Mouse (Mus musculus) lung, postnatal 25 days (tissue): ENCODE results near the gene Efhd1.

Experiments used
- DNase-seq: peaks from one replicate; pipeline ENCODE4 v3.0.0; 2022; ENCODE audit warnings: low spot score

Gene Efhd1

DNA sequence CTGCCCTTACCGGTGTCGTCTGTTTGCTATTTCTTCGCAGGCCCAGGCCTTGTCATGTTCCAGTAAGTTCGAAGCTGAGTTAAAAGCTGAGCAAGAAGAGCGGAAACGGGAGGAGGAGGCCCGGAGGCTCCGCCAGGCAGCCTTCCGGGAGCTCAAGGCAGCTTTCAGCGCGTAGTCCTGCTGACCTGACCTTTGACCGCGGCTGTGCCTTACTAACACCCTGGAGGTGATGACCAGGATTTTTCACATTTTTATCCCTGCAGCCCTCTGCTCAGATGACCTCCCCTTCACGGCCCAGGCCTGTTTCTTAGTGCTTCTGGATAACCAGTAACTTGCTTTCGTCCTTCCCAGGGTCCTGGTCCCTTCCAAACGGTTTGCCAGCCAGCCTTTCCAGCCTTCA, 45.5 kb downstream of the Efhd1 start:
- DNase-seq = no peak

DNA sequence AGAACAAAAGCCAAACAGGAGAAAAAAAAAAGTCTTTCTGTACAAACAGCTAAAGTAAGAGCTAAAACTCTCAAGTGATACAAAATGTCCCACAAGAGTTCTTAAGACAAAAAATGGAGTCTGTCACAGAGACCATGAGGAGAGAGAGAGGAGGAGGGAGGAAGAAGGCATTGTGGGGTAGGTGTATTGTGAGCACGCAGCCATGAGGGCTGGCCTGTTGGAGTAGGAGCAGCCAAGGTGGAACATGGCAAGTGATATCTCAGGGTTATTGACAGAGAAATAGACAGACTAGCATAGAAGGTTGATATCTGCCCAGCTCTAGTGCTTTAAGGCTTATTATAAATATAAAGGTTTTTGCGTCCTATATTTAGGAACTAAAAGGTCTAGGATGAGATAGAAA, 48.5 kb downstream of the Efhd1 start:
- DNase-seq = no peak

DNA sequence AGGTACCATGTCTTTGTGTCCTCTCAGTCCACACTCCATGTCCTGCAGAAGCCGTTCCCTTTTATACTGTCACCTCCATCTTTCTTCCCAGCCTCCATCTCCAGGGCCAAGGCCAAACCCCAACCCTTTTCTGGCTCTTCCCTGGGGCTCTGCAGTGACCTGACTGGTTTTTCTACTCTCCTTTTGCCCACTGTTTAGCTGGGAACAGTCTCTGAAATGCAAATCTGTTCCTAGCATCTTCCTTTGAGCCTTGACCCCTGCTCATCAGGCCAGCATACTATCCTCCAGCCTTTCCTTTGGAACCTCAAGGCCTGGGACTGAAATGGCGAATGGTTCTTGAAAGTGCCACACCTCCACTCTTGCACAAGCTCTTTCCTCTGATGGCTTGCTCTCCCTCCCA, 49.0 kb downstream of the Efhd1 start:
- DNase-seq = no peak

DNA sequence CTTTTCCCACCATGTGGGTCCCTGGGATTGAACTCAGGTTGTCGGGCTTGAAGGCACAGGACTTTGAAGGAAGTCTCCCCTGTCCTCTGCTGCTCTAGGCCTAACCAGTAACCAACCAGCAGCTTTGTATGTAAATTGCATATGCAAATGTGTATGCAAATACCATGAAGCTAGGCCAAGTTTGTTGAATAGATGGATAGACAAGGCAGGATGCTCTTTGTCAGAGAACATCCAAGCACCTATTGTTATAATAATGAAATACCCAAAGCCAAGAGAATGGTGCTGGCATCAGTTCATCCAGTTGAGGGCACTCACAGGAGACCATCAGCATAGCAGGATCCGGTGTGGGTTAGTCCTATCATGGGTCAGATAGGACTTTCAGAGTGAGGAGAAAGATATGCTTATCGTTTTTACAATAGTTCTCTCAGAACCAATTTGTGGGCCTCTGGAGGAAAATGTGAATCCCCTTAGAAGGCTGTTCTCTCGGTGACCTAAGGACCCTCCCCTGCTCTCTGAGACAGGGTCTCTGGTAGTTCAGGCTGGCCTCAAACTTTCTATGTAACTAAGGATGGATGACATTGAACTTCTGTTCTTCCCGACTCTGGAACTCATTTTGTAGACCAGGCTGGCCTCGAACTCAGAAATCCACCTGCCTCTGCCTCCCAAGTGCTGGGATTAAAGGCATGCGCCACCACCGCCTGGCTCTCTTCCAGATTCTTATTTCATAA, 49.8 kb downstream of the Efhd1 start:
- no peak for DNase-seq

DNA sequence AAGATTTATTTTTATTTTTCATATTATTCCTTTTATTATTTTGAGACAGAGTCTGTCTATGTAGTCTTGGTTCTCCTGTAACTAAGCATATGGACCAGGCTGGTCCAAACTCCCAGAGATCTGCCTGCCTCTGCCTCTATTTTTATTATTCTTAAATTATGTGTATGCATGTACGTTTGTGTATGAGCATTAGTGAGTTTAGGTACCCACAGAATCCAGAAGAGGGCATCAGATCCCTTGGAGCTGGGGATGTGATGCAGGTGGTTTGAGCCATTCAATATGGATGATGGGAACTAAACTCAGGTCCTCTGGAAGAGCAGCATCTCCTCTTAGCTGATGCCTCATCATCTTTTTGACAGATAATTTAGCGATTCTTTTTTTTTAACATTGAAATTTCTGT, 51.3 kb downstream of the Efhd1 start:
- DNase-seq = no peak

DNA sequence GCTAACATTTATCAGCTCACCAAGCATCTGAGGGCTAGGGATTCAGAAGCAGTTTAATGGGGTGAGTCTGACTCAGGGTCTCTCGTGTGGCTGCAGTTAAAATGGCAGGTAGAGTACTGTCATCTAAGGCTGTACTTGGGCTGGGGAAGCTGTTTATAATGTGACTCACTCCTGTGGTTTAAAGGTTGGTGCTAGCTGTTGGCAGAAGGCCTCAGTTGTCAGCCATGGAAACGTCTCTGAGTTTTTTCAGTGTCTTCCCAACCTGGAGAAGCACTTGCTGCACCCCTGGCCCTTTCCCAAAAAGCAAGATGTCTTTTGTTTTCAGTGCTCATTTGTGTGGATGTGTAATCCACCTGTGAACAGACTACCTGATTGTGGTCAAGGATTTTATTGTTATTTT, 51.7 kb downstream of the Efhd1 start:
- DNase-seq = no peak

DNA sequence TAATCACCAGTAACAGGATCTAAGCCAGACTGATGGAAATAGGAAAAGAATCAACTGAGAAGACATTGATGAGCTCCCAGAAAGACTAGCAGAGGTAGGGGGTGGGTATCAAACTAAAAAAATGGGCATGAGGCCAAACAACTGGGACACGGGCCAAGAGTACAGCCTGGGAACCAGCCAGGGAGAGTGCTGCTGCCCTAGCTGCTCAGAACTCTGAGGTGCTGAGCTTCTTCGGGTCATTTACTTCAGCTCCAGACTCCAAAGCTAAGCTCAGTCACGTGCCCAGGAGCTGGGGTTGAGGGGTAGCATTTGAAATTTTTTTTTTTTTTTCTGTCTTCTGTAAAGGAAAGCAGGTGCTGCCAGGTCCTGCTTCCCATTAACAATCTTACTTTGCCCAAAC, 52.5 kb downstream of the Efhd1 start:
- DNase-seq = no peak

DNA sequence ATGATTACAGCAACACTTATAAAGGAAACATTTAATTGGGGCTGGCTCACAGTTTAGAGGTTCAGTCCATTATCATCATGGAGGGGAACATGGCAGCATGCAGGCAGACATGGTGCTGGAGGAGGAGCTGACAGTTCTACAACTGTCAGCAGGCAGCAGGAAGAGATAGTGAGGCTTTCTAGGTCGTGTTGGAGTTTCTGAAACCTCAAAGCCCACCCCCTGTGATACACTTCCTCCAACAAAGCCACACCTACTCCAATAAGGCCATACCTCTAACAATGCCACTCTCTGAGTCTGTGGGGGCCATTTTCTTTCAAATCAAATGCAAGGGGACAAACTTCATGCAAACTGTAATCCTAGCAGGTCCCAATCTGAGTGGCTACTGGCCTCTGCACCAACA, 56.9 kb downstream of the Efhd1 start:
- DNase-seq = no peak

DNA sequence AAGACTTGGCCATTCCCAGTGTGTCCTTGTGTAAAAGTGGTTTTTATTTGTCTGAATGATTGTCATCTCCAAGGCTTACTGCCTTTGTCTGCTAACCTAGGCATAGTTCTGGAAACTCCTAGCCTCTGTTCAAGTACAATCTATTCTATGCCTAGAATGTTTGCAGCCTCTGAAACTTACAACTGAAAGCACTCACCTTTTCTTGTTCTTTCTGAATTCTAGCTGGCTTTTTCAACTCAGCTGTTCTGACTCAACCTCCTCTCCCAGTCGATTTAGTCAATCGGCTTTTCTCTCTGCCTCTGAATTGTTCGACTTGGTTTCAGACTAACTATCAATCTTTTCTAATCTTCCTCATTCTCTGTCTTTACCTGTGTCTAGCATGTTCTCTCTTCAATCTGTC, 58.6 kb downstream of the Efhd1 start:
- DNase-seq = no peak

DNA sequence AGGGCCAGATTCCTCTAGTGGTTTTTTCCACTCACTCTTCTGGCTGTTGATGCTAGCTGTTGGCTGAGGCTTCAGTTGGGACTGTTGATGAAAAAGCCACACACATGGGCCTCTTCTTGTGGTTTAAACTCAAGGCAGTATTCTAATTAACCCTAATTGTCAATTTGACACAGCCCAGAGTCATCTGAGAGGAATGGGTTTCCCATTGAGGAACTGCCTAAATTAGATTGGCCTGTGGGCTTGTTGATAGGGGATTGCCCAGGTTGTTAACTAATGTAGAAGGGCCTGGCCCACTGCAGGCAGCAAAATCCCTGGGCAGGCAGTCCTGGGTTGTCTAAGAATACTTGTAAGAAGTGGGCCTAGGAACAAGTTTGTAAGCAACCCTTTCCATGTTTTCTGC, 60.5 kb downstream of the Efhd1 start:
- no peak for DNase-seq

DNA sequence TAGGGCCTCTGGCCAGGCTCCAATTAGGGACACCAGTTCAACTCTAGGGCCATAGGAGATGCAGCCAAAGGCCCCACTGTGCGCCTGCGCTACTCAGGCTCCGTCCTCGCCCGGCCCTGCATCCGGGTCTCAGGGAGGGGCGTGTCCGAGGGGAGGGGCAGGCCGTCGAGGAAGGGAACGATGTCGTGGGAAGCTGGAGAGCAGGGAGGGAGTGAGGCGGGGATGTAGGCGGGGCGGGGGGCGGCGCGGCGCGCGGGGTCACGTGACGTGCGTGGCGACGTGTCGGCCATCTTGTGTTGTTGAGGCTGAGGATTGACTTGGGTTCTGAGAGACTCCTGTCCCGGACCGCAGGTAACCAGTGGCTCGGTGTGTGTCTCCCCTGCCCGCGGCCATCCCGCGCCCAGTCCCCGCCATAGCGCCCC, 62.6 kb downstream of the Efhd1 start, which contains the start of gene Gigyf2:
Gene Gigyf2, plus strand, starts transcription at position 257 of the 422 bp plus-strand sequence.
- peak; percentile 96 for DNase-seq

DNA sequence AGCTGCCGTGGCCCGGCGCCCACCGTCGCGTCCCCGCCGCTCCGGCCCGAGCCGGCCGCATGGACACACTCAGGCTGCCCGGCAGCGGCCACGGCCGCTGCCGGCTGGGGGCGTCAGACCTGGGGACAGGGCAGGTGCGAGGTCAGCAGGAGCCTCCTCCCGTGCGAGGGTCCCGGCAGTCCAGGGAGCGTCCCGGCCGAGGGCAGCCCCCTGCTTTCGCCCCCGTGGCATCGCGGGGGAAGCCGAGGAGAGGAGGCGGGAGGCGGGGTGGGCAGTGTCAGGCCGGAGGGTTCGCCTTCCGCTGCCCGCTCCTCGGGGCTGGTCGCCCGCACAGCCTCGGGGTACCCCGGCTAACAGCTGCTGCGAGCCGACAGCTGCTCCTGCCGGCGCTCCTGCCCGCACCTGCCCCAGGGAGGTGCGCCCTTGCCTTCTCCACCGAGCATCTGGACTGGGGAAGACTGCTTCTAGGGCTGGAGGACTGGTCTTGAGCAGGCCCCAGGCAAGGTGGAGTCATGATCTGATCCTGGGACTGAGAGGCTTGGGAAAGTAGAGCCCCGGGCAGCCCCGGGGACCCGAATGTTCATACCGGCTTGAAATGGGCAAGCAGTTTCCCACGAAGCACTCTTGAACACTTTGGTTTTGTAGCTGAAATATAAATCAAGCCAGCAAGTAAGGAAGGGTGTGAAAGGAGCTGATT, 63.1 kb downstream of the Efhd1 start:
- DNase-seq = peak; percentile 16

DNA sequence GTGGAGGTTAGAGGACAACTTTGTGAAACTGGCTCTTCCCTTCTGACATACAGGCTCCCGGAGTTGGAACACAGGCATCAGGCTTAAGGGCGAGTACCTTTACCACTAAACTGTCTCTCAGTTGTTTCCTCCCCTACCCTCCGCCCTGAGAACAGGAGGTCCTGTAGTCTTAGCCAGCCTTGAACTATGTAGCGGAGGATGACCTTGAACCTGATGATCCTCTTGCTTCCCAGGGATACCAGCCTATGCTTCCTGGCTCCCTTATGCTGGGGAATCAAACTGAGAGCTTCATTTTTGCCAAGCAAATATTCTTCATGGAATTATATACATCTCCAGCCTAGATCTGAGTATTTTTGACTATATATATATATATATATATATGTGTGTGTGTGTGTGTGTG, 67.6 kb downstream of the Efhd1 start:
- DNase-seq = no peak

DNA sequence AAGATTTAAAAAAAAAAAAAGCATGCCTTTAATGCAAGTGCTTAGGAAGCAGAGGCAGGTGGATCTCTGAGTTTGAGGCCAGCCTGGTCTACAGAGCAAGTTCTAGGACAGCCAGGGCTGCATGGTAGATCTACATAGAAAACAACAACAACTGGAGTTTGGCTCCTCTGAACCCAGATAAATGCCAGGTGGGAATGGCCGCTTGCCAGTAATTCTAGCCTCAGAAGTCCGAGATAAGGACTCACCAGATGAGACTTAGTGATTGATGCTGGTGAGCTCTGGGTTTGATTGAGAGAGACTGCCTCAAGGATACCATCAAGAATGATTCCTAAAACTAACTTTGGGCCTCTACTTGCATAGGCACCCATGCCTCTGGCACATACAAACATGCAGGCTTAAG, 86.4 kb downstream of the Efhd1 start:
- no peak for DNase-seq

DNA sequence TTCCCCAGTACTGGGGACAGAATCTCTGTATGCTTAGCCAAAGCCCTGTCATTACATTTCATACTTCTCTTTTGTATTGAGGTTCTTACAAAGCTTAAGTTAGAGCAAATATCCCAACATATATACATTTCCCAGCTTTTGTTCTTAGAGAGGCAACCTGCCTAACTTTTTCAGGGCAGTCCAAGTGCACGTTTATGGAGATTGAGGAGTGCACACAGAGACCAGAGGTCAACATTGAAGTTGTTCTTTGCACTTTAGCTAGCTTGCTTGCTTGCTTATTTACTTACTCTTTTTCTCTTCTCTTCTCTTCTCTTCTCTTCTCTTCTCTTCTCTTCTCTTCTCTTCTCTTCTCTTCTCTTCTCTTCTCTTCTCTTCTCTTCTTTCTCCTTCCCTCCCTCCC, 96.1 kb downstream of the Efhd1 start:
- DNase-seq = no peak
